Mouse (Mus musculus) ZHBTc4 (cell line): ENCODE data around the gene Rad51b.

ENCODE experiments used
- DNase-seq: peaks from one replicate; pipeline ENCODE4 v3.0.0-alpha.2; 2011; ENCODE audit warnings: low read depth, low spot score

Gene Rad51b

DNA sequence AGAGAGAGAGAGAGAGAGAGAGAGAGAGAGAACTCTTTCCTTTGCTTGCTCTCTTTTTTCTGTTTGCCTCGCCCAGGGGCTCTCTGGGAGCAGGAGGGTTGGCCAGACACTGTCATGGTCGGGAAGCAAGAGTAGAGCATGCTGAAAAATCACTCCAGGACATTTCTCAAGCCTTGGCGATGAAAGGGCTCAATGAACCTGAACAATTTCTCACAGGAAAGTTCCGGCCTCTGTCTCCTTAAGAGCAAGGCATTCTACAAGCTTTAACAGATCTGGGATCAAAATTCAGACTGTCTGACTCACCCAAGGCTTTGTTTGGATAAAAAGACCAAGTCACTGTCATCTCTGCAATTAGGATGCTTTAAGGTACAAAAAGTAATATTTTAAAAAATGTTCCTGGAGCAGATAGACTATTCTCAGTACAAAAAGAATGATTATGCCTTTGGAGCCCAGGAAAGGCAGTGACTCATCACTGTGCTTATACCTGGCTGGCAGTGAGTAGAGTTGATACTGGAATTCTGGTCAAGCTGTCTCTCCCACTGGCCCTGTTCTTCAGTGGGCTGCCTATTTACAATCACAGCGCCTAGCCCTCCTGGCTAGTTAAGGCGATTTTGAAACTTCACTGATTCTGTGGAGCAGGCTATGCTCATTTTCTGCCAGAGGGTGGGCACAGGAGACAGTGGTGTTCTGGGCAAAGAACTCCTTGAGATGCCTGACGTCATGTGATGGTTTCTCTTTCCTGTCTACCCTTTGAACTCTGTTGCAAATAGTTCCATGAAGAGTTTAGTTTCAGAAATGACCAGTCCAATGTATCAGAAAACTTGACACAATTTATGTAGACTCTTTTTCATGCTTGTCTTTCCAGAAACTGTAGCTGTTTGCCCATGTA, 352.0 kb downstream of the Rad51b start:
- no peak for DNase-seq

DNA sequence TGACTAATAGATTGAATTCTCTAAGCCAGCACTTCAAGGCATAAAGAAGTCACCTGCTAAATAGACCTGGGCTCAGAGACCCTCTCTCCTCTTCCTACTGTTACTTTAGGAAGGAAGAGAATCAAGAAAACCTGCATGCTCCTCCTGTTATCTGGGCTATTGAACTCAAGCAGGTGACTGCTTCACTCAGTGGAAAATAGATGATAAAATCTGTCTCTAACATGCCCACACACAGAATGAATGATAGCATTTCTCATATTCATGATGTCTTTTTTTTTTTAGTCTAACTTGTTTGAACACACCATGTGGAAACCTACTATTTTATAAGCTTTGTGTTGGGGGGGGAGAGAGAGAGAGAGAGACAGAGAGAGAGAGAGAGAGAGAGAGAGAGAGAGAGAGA, 352.7 kb downstream of the Rad51b start:
- DNase-seq = no peak

DNA sequence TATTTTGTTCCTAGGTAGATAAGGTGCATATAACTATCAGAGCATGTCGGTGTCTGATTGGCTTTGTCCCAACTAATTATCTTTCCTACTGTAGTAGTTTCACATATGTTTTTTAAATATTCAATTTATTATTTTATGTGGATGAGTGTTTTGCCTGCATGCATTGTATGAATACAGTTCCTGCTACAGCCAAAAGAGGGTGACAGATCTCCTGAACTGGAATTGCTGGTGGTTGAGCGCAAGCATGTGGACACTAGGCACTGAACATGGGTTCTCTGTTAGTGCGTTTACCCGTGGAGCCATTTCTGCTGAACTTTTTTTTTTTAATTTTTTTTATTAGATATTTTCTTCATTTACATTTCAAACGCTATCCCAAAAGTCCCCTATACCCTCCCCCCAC, 358.1 kb downstream of the Rad51b start:
- no peak for DNase-seq

- DNase-seq = no peak
These were observed 361.8 kb downstream of the Rad51b start for GRCm38 (mm10) chr12:79658861-79659260.

DNA sequence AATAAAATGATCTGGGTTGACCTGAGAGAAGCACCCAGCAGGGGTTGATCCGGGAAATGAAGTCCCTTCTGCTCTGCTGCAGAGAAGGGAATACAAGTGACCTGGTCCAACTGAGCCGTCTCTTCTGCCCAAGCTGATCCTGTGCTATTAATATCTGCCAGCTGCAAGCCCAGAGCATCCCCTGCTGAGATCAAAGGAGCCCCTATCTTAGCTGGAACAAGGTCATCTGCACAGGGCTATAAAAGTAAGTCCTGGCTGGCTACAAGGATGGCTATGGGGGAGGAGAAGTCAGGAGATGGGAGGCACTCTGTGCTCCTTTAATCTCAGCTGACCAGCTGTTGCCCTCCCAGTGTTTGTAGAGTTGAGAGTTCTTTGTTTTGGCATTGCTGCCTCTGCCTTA, 364.2 kb downstream of the Rad51b start:
- peak; percentile 73 for DNase-seq

DNA sequence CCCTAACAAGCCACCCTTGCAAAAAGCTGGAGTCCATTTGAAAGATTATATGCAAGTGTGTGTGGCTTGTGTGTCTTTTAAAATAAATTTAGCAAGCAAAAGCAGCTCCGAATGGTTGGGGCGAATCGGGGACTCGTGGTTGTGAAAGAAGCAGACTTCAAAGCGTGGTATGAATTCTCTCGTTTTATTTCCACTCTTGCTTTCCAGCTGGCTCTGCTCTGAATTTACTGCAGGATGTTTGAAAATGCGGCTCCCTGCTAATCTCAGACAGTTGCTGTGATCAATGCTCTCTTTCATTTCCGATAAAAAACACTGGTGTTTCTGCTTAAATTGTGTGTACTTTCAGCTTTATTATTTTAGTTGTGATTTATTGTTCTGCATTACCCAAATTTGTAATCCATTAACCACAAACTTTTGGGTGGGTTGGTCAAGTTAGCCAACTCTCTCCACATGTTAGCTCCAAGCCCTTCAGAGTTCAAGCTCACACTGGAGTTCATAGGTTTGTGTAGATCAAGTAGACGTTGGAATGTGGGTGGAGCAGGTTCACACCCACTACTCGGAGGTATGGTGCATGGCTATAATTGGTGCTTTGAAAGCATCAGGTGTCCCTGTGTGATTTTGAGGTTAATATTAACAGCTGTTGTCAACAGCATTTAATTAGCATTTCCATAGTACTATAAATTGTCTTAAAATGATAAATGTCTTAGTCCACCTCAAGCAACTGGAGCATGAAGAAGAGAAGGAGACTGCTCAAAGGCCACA, 366.2 kb downstream of the Rad51b start:
- DNase-seq = peak; percentile 49

- DNase-seq = no peak
These were observed 367.0 kb downstream of the Rad51b start for GRCm38 (mm10) chr12:79663893-79664574.

DNA sequence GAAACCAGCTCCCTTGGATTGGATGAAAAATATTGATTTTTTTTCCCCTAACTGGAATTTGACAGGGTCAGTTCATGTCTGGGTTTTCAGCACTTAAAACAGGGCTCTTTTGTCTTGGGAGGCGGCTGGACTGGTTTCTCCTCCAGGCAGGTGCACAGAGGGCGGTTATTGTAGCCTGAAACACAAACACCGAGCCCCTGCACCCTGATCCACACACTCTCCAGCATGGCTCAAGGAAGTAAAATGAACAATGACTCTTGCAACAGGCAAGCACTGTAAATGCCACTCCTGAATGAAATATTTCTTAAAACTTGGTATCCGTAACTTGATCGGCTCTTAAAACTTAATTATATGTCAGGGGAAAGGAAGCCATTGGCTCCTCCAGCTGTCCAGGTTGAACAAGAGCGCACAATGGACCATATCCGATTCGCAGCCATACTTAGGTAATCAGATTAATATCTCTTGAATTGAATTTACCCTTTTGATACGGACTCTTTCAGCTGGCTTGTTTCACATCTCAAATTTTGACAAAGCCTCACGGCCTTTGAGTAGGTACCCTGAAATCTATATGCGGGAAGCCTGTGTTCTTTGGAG, 377.9 kb downstream of the Rad51b start:
- DNase-seq = no peak

GRCm38 (mm10) chr12:79675440-79676176, 378.5 kb downstream of the Rad51b start:
- no peak for DNase-seq

DNA sequence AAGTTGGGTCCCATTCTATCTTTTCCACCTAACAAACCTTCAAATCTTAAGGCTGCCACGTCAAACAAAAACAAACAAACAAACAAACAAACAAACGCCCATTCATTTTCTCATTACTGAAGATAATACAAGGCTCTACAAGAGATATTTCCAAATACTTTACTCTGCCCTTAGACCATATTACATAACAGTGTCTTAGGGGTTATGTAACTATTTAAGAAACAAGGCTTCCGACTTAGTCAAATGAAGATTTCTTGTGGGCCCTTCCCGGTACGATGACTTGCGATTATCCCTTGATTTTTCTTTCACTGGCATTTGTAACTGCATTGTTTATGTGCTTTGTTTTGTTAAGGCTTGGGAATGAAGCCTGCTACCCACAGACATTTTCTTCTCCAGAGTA, 379.2 kb downstream of the Rad51b start:
- no peak for DNase-seq

- no peak for DNase-seq
These were observed 379.8 kb downstream of the Rad51b start for GRCm38 (mm10) chr12:79676896-79677295.

DNA sequence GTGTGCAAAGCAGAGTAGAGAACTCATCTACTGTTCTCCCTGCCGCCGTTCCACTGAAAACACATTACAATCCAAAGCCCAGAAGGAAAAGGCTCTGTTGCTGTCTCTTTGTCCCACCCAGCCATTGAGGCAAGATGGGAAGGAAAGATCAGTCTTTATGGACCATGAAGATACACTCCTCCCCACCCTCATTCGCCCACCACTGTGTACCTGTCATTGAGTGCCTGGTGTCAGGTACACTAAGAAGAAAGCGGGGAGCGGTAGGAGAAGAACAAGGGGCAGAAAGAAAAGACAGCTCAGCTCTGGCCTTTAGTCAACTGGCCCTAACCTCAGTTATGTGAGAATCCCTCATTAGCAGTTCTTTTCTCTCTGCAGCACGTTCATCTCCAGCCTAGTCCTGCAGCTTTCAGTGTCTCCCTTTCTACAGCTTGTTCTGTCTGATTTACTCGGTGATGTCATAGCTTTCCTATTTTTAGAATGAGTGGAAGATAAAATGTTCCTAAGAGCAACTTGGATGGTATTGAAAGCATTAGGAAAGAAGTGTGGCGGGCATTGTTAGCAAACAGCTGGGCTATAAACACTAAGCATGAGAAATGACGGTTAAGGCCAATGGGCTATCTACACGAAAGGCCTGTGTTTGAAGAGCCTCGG, 382.3 kb downstream of the Rad51b start:
- DNase-seq = no peak

DNA sequence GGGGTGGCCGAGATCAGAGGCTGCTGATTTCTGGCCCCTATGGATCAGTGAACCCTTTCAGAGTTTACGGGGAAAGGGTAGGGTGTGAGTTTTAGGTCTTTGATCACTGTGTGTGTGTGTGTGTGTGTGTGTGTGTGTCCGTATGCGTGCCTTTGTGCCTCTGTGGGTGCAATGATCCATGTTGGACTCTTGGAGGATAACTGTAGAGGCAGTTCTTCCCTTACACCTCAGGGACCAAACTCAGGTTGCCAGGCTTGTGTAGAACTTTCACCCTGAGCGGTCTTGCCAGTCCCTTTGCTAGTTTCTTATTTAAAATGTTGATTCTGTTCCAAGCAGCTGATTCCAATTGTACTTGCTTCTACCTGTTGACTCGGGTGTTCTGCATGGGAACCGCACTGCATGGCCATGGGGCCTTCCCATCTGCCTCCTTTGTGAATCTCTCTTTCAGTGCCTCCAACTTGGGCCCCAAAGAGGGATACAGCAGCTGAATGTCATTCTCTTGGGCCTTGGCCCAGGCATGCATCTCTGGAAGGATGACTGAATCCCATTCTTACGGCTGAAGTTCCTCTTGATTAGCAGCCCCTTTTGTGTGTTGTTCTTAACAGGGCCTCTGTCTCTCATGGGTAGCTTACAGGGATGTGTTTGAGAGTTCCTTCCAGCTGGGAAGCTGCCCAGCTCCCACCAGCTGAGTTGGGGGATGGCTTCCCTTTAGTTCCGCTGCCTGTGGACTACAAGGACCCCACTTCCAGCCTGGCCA, 383.0 kb downstream of the Rad51b start:
- DNase-seq = no peak

DNA sequence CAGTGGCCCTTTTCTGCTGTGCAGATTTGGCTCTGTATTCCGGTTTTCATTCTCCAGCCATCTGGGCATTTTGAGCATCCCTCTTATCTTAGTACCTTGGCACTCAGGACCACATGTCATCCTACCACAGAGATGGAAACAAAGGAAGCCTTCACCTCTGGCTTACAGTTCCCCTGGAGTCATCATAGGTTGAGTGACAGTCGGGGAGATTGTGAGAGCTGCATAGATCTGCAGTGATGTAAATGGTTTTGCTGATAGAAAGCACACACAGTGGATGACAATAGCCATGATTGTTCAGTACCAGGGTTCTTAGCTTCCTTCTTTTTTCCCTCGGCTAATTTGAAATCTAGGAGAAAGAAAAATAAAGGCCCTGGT, 383.6 kb downstream of the Rad51b start:
- no peak for DNase-seq

DNA sequence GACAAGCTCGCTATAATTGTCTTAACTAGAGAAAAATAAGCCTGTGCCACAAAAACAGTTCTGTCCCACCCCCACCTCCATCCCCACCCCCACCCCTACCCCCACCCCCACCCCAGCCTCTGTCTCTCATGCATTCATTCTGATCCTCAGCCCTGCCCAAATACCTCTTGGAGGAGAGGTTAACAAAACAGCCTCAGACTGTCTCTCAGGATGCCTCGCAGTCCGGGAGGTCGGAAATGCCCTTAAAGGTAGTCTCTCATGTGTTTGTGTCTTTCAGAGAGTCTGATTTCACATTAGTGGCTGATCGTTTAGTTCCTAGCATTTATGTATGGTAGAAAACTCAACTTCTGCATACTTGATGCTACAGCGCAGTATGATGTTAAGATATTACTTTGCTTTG, 384.5 kb downstream of the Rad51b start:
- peak; percentile 75 for DNase-seq

DNA sequence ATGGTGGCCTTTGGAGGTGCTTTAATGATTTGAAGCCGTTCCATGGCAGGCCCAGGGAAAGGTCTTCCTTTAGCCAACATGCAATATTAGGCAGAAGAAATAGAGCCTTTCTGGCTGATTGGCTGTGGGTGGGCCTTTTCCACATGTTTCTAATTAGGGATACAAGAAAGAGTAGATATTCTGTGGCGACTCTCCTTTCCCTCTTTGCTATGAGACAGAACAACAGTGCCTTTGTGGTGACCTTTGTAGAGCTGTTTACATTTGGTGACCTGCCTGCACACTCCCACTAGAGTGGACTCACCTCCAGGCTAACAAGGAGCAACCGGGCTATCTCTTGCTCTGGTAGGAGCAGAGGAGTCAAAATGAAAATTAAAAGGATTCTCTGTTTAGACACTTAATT, 386.3 kb downstream of the Rad51b start:
- DNase-seq = no peak

- no peak for DNase-seq
These were observed 386.7 kb downstream of the Rad51b start for GRCm38 (mm10) chr12:79683759-79684158.

- no peak for DNase-seq
These were observed 387.3 kb downstream of the Rad51b start for GRCm38 (mm10) chr12:79684338-79684737.

DNA sequence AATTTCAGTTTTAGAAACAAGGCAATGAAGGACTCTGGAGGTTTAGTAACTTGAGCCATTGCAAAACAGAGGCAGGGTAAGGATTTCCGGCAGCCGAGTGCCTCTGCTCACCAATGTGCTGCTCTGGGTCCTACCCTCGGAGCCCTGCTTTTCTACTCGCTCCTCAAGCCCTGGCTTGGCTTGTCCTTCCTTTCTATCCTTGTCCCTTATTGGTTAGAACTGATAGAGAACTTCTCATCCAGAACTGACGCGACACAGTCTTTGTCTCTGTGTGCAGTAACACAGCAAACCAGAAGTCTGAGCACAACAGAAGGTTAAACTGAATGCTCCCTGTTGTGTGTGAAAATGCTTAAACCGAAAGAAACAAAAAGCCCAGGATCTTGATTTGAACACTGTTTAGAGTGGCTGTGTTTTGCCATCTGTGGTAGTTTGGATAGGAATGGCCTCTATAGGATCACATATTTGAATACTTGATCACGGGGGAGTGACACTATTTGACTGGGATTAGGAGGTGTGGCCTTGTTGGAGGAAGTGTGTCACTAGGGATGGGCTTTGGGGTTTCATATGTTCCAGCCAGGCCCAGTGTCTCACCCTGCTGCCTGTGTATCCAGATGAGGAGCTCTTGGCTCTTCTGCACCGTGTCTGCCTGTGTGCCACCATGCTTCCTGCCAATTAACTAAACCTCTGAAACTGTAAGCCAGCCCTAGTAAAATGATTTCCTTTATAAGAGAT, 389.7 kb downstream of the Rad51b start:
- peak; percentile 62 for DNase-seq
